Mouse (Mus musculus): Measurements from ENCODE around the gene Il20ra. TPM values are rescaled to one million over a fixed set of nuclear protein-coding genes. Genes with fewer than 3 reads are reported as not detected.

Gene Il20ra
- total and polyA plus RNA-seq, 3 experiments: not detected

DNA sequence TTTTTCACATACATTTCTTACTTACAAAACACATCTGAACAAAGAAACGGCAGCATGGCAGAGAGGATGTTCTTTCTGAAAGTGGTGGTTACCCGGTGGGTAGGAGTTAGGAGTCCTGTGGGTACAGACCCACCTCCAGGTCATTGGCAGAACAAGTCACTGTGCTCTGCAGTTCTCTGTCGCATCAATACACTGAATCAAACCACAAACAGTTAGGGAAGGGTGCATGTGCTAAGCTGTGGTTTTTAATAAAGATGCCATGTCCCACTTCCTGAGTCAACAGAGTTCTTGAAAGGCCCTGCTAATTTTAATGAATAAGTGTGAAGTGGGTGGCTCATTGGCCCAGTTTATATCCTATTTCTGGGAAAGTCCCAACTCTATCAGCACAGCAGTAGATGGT lies 6.3 kb downstream of the Il20ra start:
- Histone ChIP-seq H3K36me3 (replicated peaks in 1 of 2; ENCODE audit: control insufficient read depth in 1 of 2, insufficient read depth in 1 of 2, low read length in 1 of 2) (no peaks in the 10 kb centered on the region), H3K4me3 (replicated peaks in 1 of 3; ENCODE audit: low read depth in 2 of 3, low read length in 2 of 3, poor library complexity in 1 of 3) (no peak overlapping the region), H3K4me1 (ENCODE audit: control insufficient read depth in 1 of 2, insufficient read depth in 2 of 2) (peaks cover 0 to 10% of the 10 kb centered on the region in 2 experiments; a peak in 3 of 4 replicates), H3K27ac (ENCODE audit: insufficient read depth, low read depth) (no peak overlapping the region), H3K79me2 (replicated peaks; ENCODE audit: control insufficient read depth, extremely low read depth, insufficient read depth, poor library complexity, severe bottlenecking) (no peaks in the 10 kb centered on the region), H3K4me2 (ENCODE audit: insufficient read depth, low read depth, poor library complexity, severe bottlenecking) (no peak overlapping the region), H3K9me3 (replicated peaks; ENCODE audit: low read length) (no peaks in the 10 kb centered on the region), H3K9ac (ENCODE audit: insufficient read depth, low read depth) (no peak overlapping the region), H3K27me3 (replicated peaks) (no peaks in the 10 kb centered on the region)
- in situ Hi-C loops (cut with MboI; ENCODE audit: low pct_ligation_motif_present, low pct_unique_long_range_greater_than_20kb, low sequenced_read_pairs) (no loop called here), dilution Hi-C loops (cut with MboI; ENCODE audit: extremely low pct_ligation_motif_present, extremely low pct_unique_long_range_greater_than_20kb, low sequenced_read_pairs) (no loop called here)
- TF ChIP-seq ZNF384 (IDR thresholded peaks at IDR 0.05; ENCODE audit: low read depth, low read length) (no peak), CHD2 (IDR thresholded peaks at IDR 0.05; ENCODE audit: low read length) (no peak)
- no peak for DNase-seq (ENCODE audit: extremely low read depth)

DNA sequence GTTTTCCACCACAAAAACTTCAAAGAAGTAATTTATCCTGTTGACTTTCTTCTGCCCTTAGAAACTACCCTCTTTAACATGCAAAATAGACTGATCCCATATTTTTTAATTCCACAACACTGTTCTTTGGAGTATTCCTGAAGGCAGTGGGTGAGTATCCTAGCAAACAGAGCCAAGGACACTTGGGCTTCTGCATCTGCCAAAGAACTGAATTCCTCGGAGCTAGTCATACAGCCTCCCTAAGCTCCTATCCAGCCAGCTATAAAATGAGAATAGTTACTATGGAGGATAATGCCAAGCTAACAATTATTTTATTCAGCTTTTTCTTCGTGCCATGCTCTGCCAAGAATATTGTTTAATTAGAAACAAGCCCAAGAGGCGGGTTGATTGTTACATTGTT lies 9.9 kb downstream of the Il20ra start:
- Histone ChIP-seq H3K4me1 (ENCODE audit: control insufficient read depth in 1 of 2, insufficient read depth in 2 of 2) (peaks cover 0 to 10% of the 10 kb centered on the region in 2 experiments; a peak in 2 of 4 replicates), H3K9ac (ENCODE audit: insufficient read depth, low read depth) (no peak overlapping the region), H3K79me2 (replicated peaks; ENCODE audit: control insufficient read depth, extremely low read depth, insufficient read depth, poor library complexity, severe bottlenecking) (no peaks in the 10 kb centered on the region), H3K4me3 (replicated peaks in 1 of 3; ENCODE audit: low read depth in 2 of 3, low read length in 2 of 3, poor library complexity in 1 of 3) (no peak overlapping the region), H3K9me3 (replicated peaks; ENCODE audit: low read length) (no peaks in the 10 kb centered on the region), H3K27me3 (replicated peaks) (no peaks in the 10 kb centered on the region), H3K36me3 (replicated peaks in 1 of 2; ENCODE audit: control insufficient read depth in 1 of 2, insufficient read depth in 1 of 2, low read length in 1 of 2) (no peaks in the 10 kb centered on the region), H3K27ac (ENCODE audit: insufficient read depth, low read depth) (no peak overlapping the region), H3K4me2 (ENCODE audit: insufficient read depth, low read depth, poor library complexity, severe bottlenecking) (no peak overlapping the region)
- dilution Hi-C loops (cut with MboI; ENCODE audit: extremely low pct_ligation_motif_present, extremely low pct_unique_long_range_greater_than_20kb, low sequenced_read_pairs): no loop called here
- TF ChIP-seq POLR2AphosphoS2 (IDR thresholded peaks at IDR 0.05; ENCODE audit: low read depth, low read length) (no peak), ELF1 (IDR thresholded peaks at IDR 0.05; ENCODE audit: low read depth, low read length) (no peak), CHD1 (IDR thresholded peaks at IDR 0.05; ENCODE audit: low read depth, low read length) (no peak), MYC (IDR thresholded peaks at IDR 0.05; ENCODE audit: low read depth, low read length) (no peak), USF2 (conservative IDR thresholded peaks at IDR 0.05; ENCODE audit: low read depth, low read length) (no peak), JUND (conservative IDR thresholded peaks at IDR 0.05; ENCODE audit: low read depth, low read length) (no peak), PAX5 (IDR thresholded peaks at IDR 0.05; ENCODE audit: low read length) (no peak), SMC3 (IDR thresholded peaks at IDR 0.05; ENCODE audit: low read depth, low read length) (no peak), RCOR1 (conservative IDR thresholded peaks at IDR 0.05; ENCODE audit: low read depth, low read length) (no peak), UBTF (IDR thresholded peaks at IDR 0.05; ENCODE audit: low read depth, low read length) (no peak), JUN (IDR thresholded peaks at IDR 0.05; ENCODE audit: insufficient read depth, low read depth, low read length) (no peak), RAD21 (IDR thresholded peaks at IDR 0.05; ENCODE audit: low read depth, low read length) (no peak), TBP (conservative IDR thresholded peaks at IDR 0.05; ENCODE audit: low read depth, low read length) (no peak), GABPA (IDR thresholded peaks at IDR 0.05; ENCODE audit: insufficient replicate concordance, low read depth, low read length) (no peak), ETS1 (conservative IDR thresholded peaks at IDR 0.05; ENCODE audit: low read depth, low read length) (no peak), MXI1 (IDR thresholded peaks at IDR 0.05; ENCODE audit: low read depth, low read length) (no peak), HCFC1 (IDR thresholded peaks at IDR 0.05; ENCODE audit: low read depth, low read length) (no peak), CHD2 (IDR thresholded peaks at IDR 0.05; ENCODE audit: low read length) (no peak)
- no peak for DNase-seq (ENCODE audit: extremely low read depth)
- in situ Hi-C loops (cut with MboI; ENCODE audit: low pct_ligation_motif_present, low pct_unique_long_range_greater_than_20kb, low sequenced_read_pairs): no loop called here

All from CH12.LX (cell line).